25 mouse cellular contexts compared by ENCODE assay signal in the genomic region with DNA sequence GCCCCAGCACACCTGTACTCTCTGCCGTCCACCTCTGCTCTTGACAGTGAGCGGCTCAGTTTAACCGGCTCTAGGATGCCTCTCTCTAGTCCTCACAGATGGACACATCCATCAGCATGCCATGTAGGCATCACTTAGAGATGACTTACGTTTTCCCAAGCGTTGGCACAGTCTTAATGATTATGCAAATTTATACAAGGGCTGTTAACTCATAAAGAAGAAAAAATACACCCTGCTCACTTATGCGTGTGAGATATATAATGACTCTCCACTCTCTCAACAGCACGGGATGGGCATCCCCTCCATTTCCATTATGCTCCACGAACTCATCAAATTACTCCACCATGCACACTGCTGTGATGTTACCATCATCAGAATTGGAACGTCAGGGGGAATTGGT.
A peak's percentile ranks its signal among the peaks of the same experiment; 100 is the strongest.
DNase-seq lines count a peak whose midpoint lies in the region; ATAC-seq lines count a peak whose summit lies in the region.
"Had no signal": no experiment of that assay in that cellular context is flagged by ENCODE, and none has a peak within 500 bp of the region (broad histone marks: within the 10 kb centered on the region; RNA-seq: fewer than 3 reads in every experiment).

No protein-coding gene starts in this region.

- H3K27me3 ChIP-seq in hindbrain, embryonic 12.5 days, result no peaks in the 10 kb centered on the region
- no peaks in the 10 kb centered on the region for H3K27me3 ChIP-seq in hindbrain, embryonic 10.5 days (ENCODE audit: insufficient read depth, poor library complexity, severe bottlenecking)
- H3K27me3 ChIP-seq in hindbrain, embryonic 16.5 days (replicated peaks; ENCODE audit: control insufficient read depth, insufficient read depth, low read length), result no peaks in the 10 kb centered on the region
- no peaks in the 10 kb centered on the region for H3K27me3 ChIP-seq in neural tube, embryonic 15.5 days (replicated peaks)
- H3K27me3 ChIP-seq: heart, embryonic 12.5 days; liver, embryonic 12.5 days; megakaryocyte, embryonic 14.5 days had no signal

- H3K4me3 ChIP-seq in hindbrain, embryonic 12.5 days, result no peak overlapping the region
- no peak overlapping the region for H3K4me3 ChIP-seq in hindbrain, embryonic 10.5 days
- no peak overlapping the region for H3K4me3 ChIP-seq in hindbrain, embryonic 16.5 days (ENCODE audit: low read length)
- H3K4me3 ChIP-seq in neural tube, embryonic 15.5 days (replicated peaks), result no peak overlapping the region
- H3K4me3 ChIP-seq: heart, adult 2 months; heart, embryonic 12.5 days; liver, embryonic 12.5 days; megakaryocyte, embryonic 14.5 days had no signal

- DNase-seq in hindbrain, embryonic 10.5 days (ENCODE audit: low spot score), result no peak
- DNase-seq in retina, postnatal 1 day, result peak; percentile 23
- DNase-seq in retina, embryonic 14.5 days (ENCODE audit: low spot score), result no peak
- DNase-seq in adrenal gland, adult 18-20 months (ENCODE audit: low spot score in 2 of 2), result no peak
- no peak for DNase-seq in right cerebral cortex, postnatal 36 days (ENCODE audit: low spot score in 2 of 2)
- DNase-seq: adrenal gland, postnatal 36 days; cerebellum, adult 2 months; cerebellum, postnatal 14 days; heart, adult 2 months; heart, postnatal 4 days; kidney, adult 18-20 months; layer of hippocampus, postnatal 36 days; left cerebral cortex, postnatal 4 days; liver, postnatal 0 days; lung, postnatal 4 days; thymus, postnatal 4 days had no signal

- H3K4me2 ChIP-seq in hindbrain, embryonic 12.5 days (replicated peaks), result no peak overlapping the region
- no peak overlapping the region for H3K4me2 ChIP-seq in hindbrain, embryonic 16.5 days (ENCODE audit: low read length)
- H3K4me2 ChIP-seq in neural tube, embryonic 15.5 days, result no peak overlapping the region
- H3K4me2 ChIP-seq: heart, embryonic 12.5 days; liver, embryonic 12.5 days had no signal

- H3K4me1 ChIP-seq in hindbrain, embryonic 12.5 days, result no peaks in the 10 kb centered on the region
- no peaks in the 10 kb centered on the region for H3K4me1 ChIP-seq in hindbrain, embryonic 10.5 days (replicated peaks)
- no peaks in the 10 kb centered on the region; the same call in 1 of the 2 replicates for H3K4me1 ChIP-seq in hindbrain, embryonic 16.5 days (ENCODE audit: control insufficient read depth, insufficient read depth, low read depth, low read length)
- 0 out of 2 replicates have a peak, but pooled peaks cover 5% of the 10 kb centered on the region for H3K4me1 ChIP-seq in neural tube, embryonic 15.5 days
- H3K4me1 ChIP-seq: heart, embryonic 12.5 days; liver, embryonic 12.5 days; megakaryocyte, embryonic 14.5 days had no signal

- H3K9ac ChIP-seq in hindbrain, embryonic 12.5 days, result no peak overlapping the region
- no peak overlapping the region for H3K9ac ChIP-seq in hindbrain, embryonic 16.5 days (ENCODE audit: low read depth, low read length)
- H3K9ac ChIP-seq in neural tube, embryonic 15.5 days (replicated peaks), result no peak overlapping the region
- H3K9ac ChIP-seq: heart, embryonic 12.5 days; liver, embryonic 12.5 days; liver, postnatal 0 days had no signal

- WGBS in hindbrain, embryonic 12.5 days, result 76% methylated on average over 9 of the region's 9 CpGs
- WGBS in hindbrain, embryonic 10.5 days, result 87% methylated on average over 9 of the region's 9 CpGs
- 53% methylated on average over 9 of the region's 9 CpGs for WGBS in hindbrain, embryonic 16.5 days
- 57% methylated on average over 9 of the region's 9 CpGs for WGBS in neural tube, embryonic 15.5 days

- H3K9me3 ChIP-seq in hindbrain, embryonic 12.5 days (replicated peaks), result no peaks in the 10 kb centered on the region
- no peaks in the 10 kb centered on the region for H3K9me3 ChIP-seq in hindbrain, embryonic 10.5 days
- H3K9me3 ChIP-seq in hindbrain, embryonic 16.5 days (ENCODE audit: control insufficient read depth, low read length), result no peaks in the 10 kb centered on the region
- H3K9me3 ChIP-seq in neural tube, embryonic 15.5 days (replicated peaks), result no peaks in the 10 kb centered on the region
- H3K9me3 ChIP-seq: heart, embryonic 12.5 days; liver, embryonic 12.5 days had no signal

- H3K27ac ChIP-seq in hindbrain, embryonic 12.5 days, result no peak overlapping the region
- no peak overlapping the region for H3K27ac ChIP-seq in hindbrain, embryonic 10.5 days
- no peak overlapping the region for H3K27ac ChIP-seq in hindbrain, embryonic 16.5 days (ENCODE audit: low read depth, low read length)
- no peak overlapping the region for H3K27ac ChIP-seq in neural tube, embryonic 15.5 days (replicated peaks)
- H3K27ac ChIP-seq: heart, adult 2 months; kidney, postnatal 0 days; liver, embryonic 12.5 days had no signal

- H3K36me3 ChIP-seq in hindbrain, embryonic 12.5 days, result no peaks in the 10 kb centered on the region
- H3K36me3 ChIP-seq in hindbrain, embryonic 10.5 days, result no peaks in the 10 kb centered on the region
- no peaks in the 10 kb centered on the region for H3K36me3 ChIP-seq in hindbrain, embryonic 16.5 days (ENCODE audit: control insufficient read depth, insufficient read depth, low read length)
- H3K36me3 ChIP-seq in neural tube, embryonic 15.5 days, result no peaks in the 10 kb centered on the region
- H3K36me3 ChIP-seq: heart, embryonic 12.5 days; liver, embryonic 12.5 days had no signal

- ATAC-seq in hindbrain, embryonic 12.5 days (ENCODE audit: low FRiP score), result peak; percentile 83
- ATAC-seq in hindbrain, embryonic 16.5 days, result peak; percentile 80
- peak; percentile 63 for ATAC-seq in neural tube, embryonic 15.5 days (ENCODE audit: low FRiP score)
- ATAC-seq: CD4-positive, CD25-positive, alpha-beta regulatory T cell, adult 4 months; liver, embryonic 12.5 days; liver, postnatal 0 days; midbrain, embryonic 16.5 days had no signal
